Mouse (Mus musculus) CH12.LX (cell line): ENCODE results near the gene Ankrd33. TPM values are rescaled to one million over a fixed set of nuclear protein-coding genes. Genes with fewer than 3 reads are reported as not detected.

Experiments used
- DNase-seq: peaks from one replicate; pipeline ENCODE4 v3.0.0-alpha.2; 2013; ENCODE audit errors: extremely low read depth
- H3K27ac ChIP-seq: 2 replicates; pipeline ENCODE4 v1.5.1; 2012; ENCODE audit warnings: low read depth, mild to moderate bottlenecking, control low read depth, moderate library complexity; ENCODE audit not compliant: insufficient read depth
- H3K27me3 ChIP-seq: replicated peaks from 2 replicates; pipeline ENCODE3; 2012; ENCODE audit warnings: inconsistent platforms
- H3K36me3 ChIP-seq, 2 experiments: replicated peaks in 1 of 2; 2 replicates each; pipeline versions ENCODE3 to v1.6.1; 2012; ENCODE audit warnings: inconsistent platforms in 1 of 2, low read length in 1 of 2, mild to moderate bottlenecking in 1 of 2, mixed read lengths in 1 of 2, moderate library complexity in 1 of 2; ENCODE audit not compliant: control insufficient read depth in 1 of 2, insufficient read depth in 1 of 2
- H3K4me1 ChIP-seq, 2 experiments: 2 replicates each; pipeline ENCODE4 v1.6.1; 2012; ENCODE audit warnings: inconsistent platforms in 1 of 2, moderate library complexity in 1 of 2; ENCODE audit not compliant: insufficient read depth in 2 of 2, control insufficient read depth in 1 of 2
- H3K4me2 ChIP-seq: 2 replicates; pipeline ENCODE4 v1.6.1; 2012; ENCODE audit warnings: low read depth, mild to moderate bottlenecking, control low read depth; ENCODE audit not compliant: poor library complexity, insufficient read depth, severe bottlenecking
- H3K4me3 ChIP-seq, 3 experiments: fragments of 150-350 bp in 1 of 3; sonication (generic) in 1 of 3; replicated peaks in 1 of 3; 2 replicates each; pipeline versions ENCODE3 to v1.5.1; 2011 to 2012; ENCODE audit warnings: low read depth in 2 of 3, low read length in 2 of 3, mild to moderate bottlenecking in 2 of 3, moderate library complexity in 2 of 3, control low read depth in 1 of 3, improper control_type of control experiment in 1 of 3, inconsistent platforms in 1 of 3, mixed read lengths in 1 of 3; ENCODE audit not compliant: poor library complexity in 1 of 3
- H3K79me2 ChIP-seq: replicated peaks from 2 replicates; pipeline ENCODE4 v1.6.1; 2012; ENCODE audit warnings: mild to moderate bottlenecking, moderate library complexity; ENCODE audit not compliant: control insufficient read depth, poor library complexity, insufficient read depth, severe bottlenecking; ENCODE audit errors: extremely low read depth
- H3K9ac ChIP-seq: 2 replicates; pipeline ENCODE4 v1.6.1; 2012; ENCODE audit warnings: low read depth, mild to moderate bottlenecking, control low read depth, moderate library complexity; ENCODE audit not compliant: insufficient read depth
- H3K9me3 ChIP-seq: replicated peaks from 2 replicates; pipeline ENCODE3; 2012; ENCODE audit warnings: low read length, inconsistent platforms, mixed read lengths
- BHLHE40 ChIP-seq: IDR thresholded peaks from 2 replicates; pipeline ENCODE4 v1.6.1; 2011; ENCODE audit warnings: mild to moderate bottlenecking, low read depth, low read length, improper control_type of control experiment
- CHD1 ChIP-seq: IDR thresholded peaks from 2 replicates; pipeline ENCODE4 v1.6.1; 2012; ENCODE audit warnings: low read depth, low read length, improper control_type of control experiment, inconsistent platforms
- CHD2 ChIP-seq: IDR thresholded peaks from 2 replicates; pipeline ENCODE4 v1.6.1; 2011; ENCODE audit warnings: low read length, improper control_type of control experiment
- EP300 ChIP-seq: IDR thresholded peaks from 2 replicates; pipeline ENCODE4 v1.6.1; 2011; ENCODE audit warnings: low read length, improper control_type of control experiment
- ETS1 ChIP-seq: conservative IDR thresholded peaks from 2 replicates; pipeline ENCODE4 v1.6.1; 2012; ENCODE audit warnings: low read depth, mild to moderate bottlenecking, inconsistent platforms, low read length, improper control_type of control experiment, moderate library complexity
- GABPA ChIP-seq: IDR thresholded peaks from 2 replicates; pipeline ENCODE4 v1.6.1; 2012; ENCODE audit warnings: low read depth, low read length, improper control_type of control experiment, inconsistent platforms; ENCODE audit not compliant: insufficient replicate concordance
- HCFC1 ChIP-seq: IDR thresholded peaks from 2 replicates; pipeline ENCODE4 v1.6.1; 2012; ENCODE audit warnings: low read depth, mild to moderate bottlenecking, inconsistent platforms, low read length, improper control_type of control experiment
- JUN ChIP-seq: IDR thresholded peaks from 2 replicates; pipeline ENCODE4 v1.6.1; 2011; ENCODE audit warnings: low read depth, mild to moderate bottlenecking, low read length, improper control_type of control experiment, moderate library complexity; ENCODE audit not compliant: insufficient read depth
- KAT2A ChIP-seq: IDR thresholded peaks from 2 replicates; pipeline ENCODE4 v1.6.1; 2012; ENCODE audit warnings: low read length, improper control_type of control experiment, inconsistent platforms; ENCODE audit not compliant: insufficient replicate concordance
- MAFK ChIP-seq: IDR thresholded peaks from 2 replicates; pipeline ENCODE4 v1.6.1; 2011; ENCODE audit warnings: low read length, improper control_type of control experiment; ENCODE audit not compliant: insufficient replicate concordance
- MAX ChIP-seq: IDR thresholded peaks from 2 replicates; pipeline ENCODE4 v1.6.1; 2011; ENCODE audit warnings: low read length, improper control_type of control experiment
- MAZ ChIP-seq: IDR thresholded peaks from 2 replicates; pipeline ENCODE4 v1.6.1; 2012; ENCODE audit warnings: low read depth, mild to moderate bottlenecking, inconsistent platforms, low read length, improper control_type of control experiment, moderate library complexity
- MYC ChIP-seq: IDR thresholded peaks from 2 replicates; pipeline ENCODE4 v1.6.1; 2011; ENCODE audit warnings: low read depth, mild to moderate bottlenecking, improper control_type of control experiment, low read length
- NRF1 ChIP-seq: IDR thresholded peaks from 2 replicates; pipeline ENCODE4 v1.6.1; 2014; ENCODE audit warnings: low read depth, mild to moderate bottlenecking, inconsistent platforms, low read length, improper control_type of control experiment, moderate library complexity
- POLR2A ChIP-seq: IDR thresholded peaks from 2 replicates; pipeline ENCODE4 v1.6.1; 2011; ENCODE audit warnings: low read depth, mild to moderate bottlenecking, improper control_type of control experiment, low read length
- POLR2AphosphoS2 ChIP-seq: IDR thresholded peaks from 2 replicates; pipeline ENCODE4 v1.6.1; 2011; ENCODE audit warnings: low read depth, low read length, improper control_type of control experiment
- UBTF ChIP-seq: IDR thresholded peaks from 2 replicates; pipeline ENCODE4 v1.6.1; 2012; ENCODE audit warnings: low read depth, mild to moderate bottlenecking, inconsistent platforms, low read length, improper control_type of control experiment, moderate library complexity
- USF2 ChIP-seq: conservative IDR thresholded peaks from 2 replicates; pipeline ENCODE4 v1.6.1; 2011; ENCODE audit warnings: low read depth, low read length, improper control_type of control experiment
- ZKSCAN1 ChIP-seq: IDR thresholded peaks from 2 replicates; pipeline ENCODE4 v1.6.1; 2012; ENCODE audit warnings: low read depth, inconsistent platforms, low read length, improper control_type of control experiment, borderline replicate concordance
- ZNF384 ChIP-seq: IDR thresholded peaks from 2 replicates; pipeline ENCODE4 v1.6.1; 2012; ENCODE audit warnings: low read depth, low read length, improper control_type of control experiment, inconsistent platforms
- dilution Hi-C: fragments of 300-500 bp; cut with MboI; formaldehyde crosslinking; loops from 2 replicates; pipeline ENCODE4 v1.14.3; 2020; ENCODE audit warnings: low sequenced_read_pairs; ENCODE audit not compliant: extremely low pct_unique_long_range_greater_than_20kb, extremely low pct_ligation_motif_present
- in situ Hi-C: fragments of 300-500 bp; cut with MboI; formaldehyde crosslinking; loops from 3 replicates; pipeline ENCODE4 v1.14.3; 2019; ENCODE audit warnings: low sequenced_read_pairs, low pct_ligation_motif_present, low pct_unique_long_range_greater_than_20kb, mixed read lengths
- polyA plus RNA-seq: library from polyadenylated mRNA; unstranded; fragments of >175 nt; gene quantifications from 2 replicates; pipeline ENCODE4 v1.2.1, GENCODE M21; 2012; ENCODE audit warnings: low read depth; ENCODE audit not compliant: insufficient read length
- total RNA-seq, 2 experiments: library from RNA; depleted of rRNA; stranded (reverse); fragments of 300-350 nt in 1 of 2; fragments of >200 nt in 1 of 2; gene quantifications; 2 replicates each; pipeline ENCODE4 v1.2.3; 2012 to 2014

Gene Ankrd33
- total and polyA plus RNA-seq, 3 experiments = not detected

DNA sequence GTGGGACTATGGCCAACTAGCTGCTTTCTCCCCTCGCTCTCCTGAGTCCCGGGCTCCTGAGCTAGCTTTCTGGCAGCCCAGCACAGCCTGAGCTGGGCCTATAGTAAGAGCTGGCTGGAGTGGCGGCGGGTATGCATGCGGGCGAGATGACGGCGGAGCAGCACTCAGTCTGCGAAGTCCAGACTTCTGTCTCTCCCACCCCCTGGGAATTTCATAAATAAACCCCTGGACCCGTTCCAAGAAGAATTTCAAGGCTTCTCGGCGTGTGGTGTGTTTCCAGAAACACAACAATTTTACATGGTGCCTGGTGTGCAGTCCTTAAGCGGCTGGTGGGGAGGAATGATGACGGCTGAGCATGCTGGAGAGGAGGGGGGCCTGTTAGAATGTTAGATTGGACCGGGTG, 47.5 kb downstream of the Ankrd33 start:
- H3K9ac ChIP-seq = no peak overlapping the region
- dilution Hi-C loops = no loop called here

DNA sequence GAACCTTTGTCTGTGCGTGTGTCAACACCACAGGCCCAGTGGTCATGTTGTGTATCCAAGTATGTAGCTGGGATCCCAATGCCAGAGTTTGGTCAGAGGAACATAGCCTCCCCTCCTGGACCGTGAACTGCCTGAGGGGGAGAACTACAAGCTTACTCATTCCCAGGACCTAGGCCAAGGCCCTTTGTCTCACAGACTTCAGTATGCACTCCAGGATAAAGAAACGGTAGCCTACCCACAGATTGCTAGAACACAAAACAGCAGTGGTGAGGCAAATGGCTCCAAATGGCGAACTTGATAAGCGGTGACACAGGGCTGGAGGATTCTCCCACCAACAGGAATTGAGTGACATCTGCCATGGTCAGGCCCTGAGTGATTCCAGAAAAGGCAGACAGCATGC, 48.3 kb downstream of the Ankrd33 start:
- no peak overlapping the region for H3K9ac ChIP-seq
- TF ChIP-seq EP300 (no peak), MAX (no peak), ETS1 (no peak), MYC (no peak), CHD2 (no peak), BHLHE40 (no peak), USF2 (no peak), MAZ (no peak), HCFC1 (no peak), ZKSCAN1 (no peak), POLR2AphosphoS2 (no peak)
- H3K79me2 ChIP-seq = no peaks in the 10 kb centered on the region
- no peak overlapping the region for H3K4me3 ChIP-seq
- H3K36me3 ChIP-seq = no peaks in the 10 kb centered on the region
- peaks cover 29% of the 10 kb centered on the region for H3K27me3 ChIP-seq
- DNase-seq = no peak
- H3K4me2 ChIP-seq = no peak overlapping the region
- dilution Hi-C loops = no loop called here
- H3K9me3 ChIP-seq = no peaks in the 10 kb centered on the region
- H3K4me1 ChIP-seq = peaks cover 2 to 15% of the 10 kb centered on the region in 2 experiments; a peak in 3 of 4 replicates
- H3K27ac ChIP-seq = no peak overlapping the region
- in situ Hi-C loops = no loop called here

More for the DNA sequence above, 47.5 kb downstream of the Ankrd33 start:
- no peak for DNase-seq
- TF ChIP-seq KAT2A = no peak
- no peak for TF ChIP-seq MAFK
- TF ChIP-seq ZNF384 = no peak
- TF ChIP-seq CHD1 = no peak
- TF ChIP-seq JUN = no peak
- TF ChIP-seq USF2 = no peak
- no peak for TF ChIP-seq ETS1
- no peak for TF ChIP-seq MAZ
- TF ChIP-seq NRF1 = no peak
- no peak for TF ChIP-seq GABPA
- no peak for TF ChIP-seq POLR2AphosphoS2
- TF ChIP-seq HCFC1 = no peak
- TF ChIP-seq POLR2A = no peak
- TF ChIP-seq UBTF = no peak
- H3K27ac ChIP-seq = no peak overlapping the region
- H3K4me2 ChIP-seq = no peak overlapping the region
- peaks cover 24% of the 10 kb centered on the region for H3K27me3 ChIP-seq
- H3K9me3 ChIP-seq = no peaks in the 10 kb centered on the region
- H3K4me3 ChIP-seq = no peak overlapping the region
- H3K36me3 ChIP-seq = no peaks in the 10 kb centered on the region
- H3K79me2 ChIP-seq = no peaks in the 10 kb centered on the region
- in situ Hi-C loops = no loop called here
- H3K4me1 ChIP-seq = peaks cover 2 to 15% of the 10 kb centered on the region in 2 experiments; a peak in 3 of 4 replicates
